Mouse (Mus musculus) CD8-positive naive resting alpha-beta T cell, adult 2 months (primary cell): Measurements from ENCODE around the gene Rassf5.
"Not testable (repeated sequence)": the region's sequence is repeated elsewhere in the genome, so short reads cannot be mapped to it uniquely, and the experiment has no call there.

Experiments
- DNase-seq, 2 experiments: peaks; one replicate each; pipeline ENCODE4 v3.0.0; 2022; ENCODE audit warnings: low read depth in 2 of 2, low spot score in 2 of 2

Rassf5 gene

GRCm38 (mm10) chr1:131181642-131182527, 63.2 kb downstream of the Rassf5 start:
- peak; percentile 82 to 89 for DNase-seq

- no peak for DNase-seq
Measured at GRCm38 (mm10) chr1:131180386-131180785, 64.7 kb downstream of the Rassf5 start.

- DNase-seq = no peak
Measured at GRCm38 (mm10) chr1:131178083-131178482, 67.0 kb downstream of the Rassf5 start.

- no peak for DNase-seq
Measured at GRCm38 (mm10) chr1:131177249-131177648, 67.8 kb downstream of the Rassf5 start.

- no peak for DNase-seq
Measured at GRCm38 (mm10) chr1:131175819-131176218, 69.2 kb downstream of the Rassf5 start.

GRCm38 (mm10) chr1:131175189-131175588, 69.9 kb downstream of the Rassf5 start:
- no peak for DNase-seq

- DNase-seq = no peak
Measured at GRCm38 (mm10) chr1:131174299-131174861, 70.7 kb downstream of the Rassf5 start.

- DNase-seq = no peak
Measured at GRCm38 (mm10) chr1:131173809-131174208, 71.2 kb downstream of the Rassf5 start.

- DNase-seq = no peak
Measured at GRCm38 (mm10) chr1:131173001-131173400, 72.1 kb downstream of the Rassf5 start.

- DNase-seq = no peak
Measured at GRCm38 (mm10) chr1:131167612-131168011, 77.4 kb downstream of the Rassf5 start.

- DNase-seq = no peak
Measured at GRCm38 (mm10) chr1:131164427-131164826, 80.6 kb downstream of the Rassf5 start.

- no peak for DNase-seq
Measured at GRCm38 (mm10) chr1:131161091-131161490, 84.0 kb downstream of the Rassf5 start.

- not testable (repeated sequence) for DNase-seq
Measured at GRCm38 (mm10) chr1:131159573-131160327, 85.3 kb downstream of the Rassf5 start.

GRCm38 (mm10) chr1:131155456-131155855, 89.6 kb downstream of the Rassf5 start:
- peak; percentile 52 to 65 for DNase-seq

- DNase-seq = peak; percentile 78 to 83
Measured at GRCm38 (mm10) chr1:131153018-131153629, 91.9 kb downstream of the Rassf5 start, which contains the start of gene Eif2d. TSS of gene Eif2d (plus strand) at chr1:131153181.

GRCm38 (mm10) chr1:131149496-131149895, 95.6 kb downstream of the Rassf5 start:
- DNase-seq = no peak

GRCm38 (mm10) chr1:131146181-131146614, 98.9 kb downstream of the Rassf5 start:
- DNase-seq = no peak

- not testable (repeated sequence) for DNase-seq
Measured at GRCm38 (mm10) chr1:131145222-131145621, 99.8 kb downstream of the Rassf5 start.

GRCm38 (mm10) chr1:131142472-131142871, 102.6 kb downstream of the Rassf5 start:
- DNase-seq = no peak

GRCm38 (mm10) chr1:131141449-131141848, 103.6 kb downstream of the Rassf5 start:
- no peak for DNase-seq
